Mouse (Mus musculus) hindbrain, postnatal 0 days (tissue): Measurements from ENCODE around the gene Ell2. TPM values are rescaled to one million over a fixed set of nuclear protein-coding genes. Genes with fewer than 3 reads are reported as not detected.
A peak's percentile ranks its signal among the peaks of the same experiment; 100 is the strongest.

Experiments
- ATAC-seq: fragments of 200-750 bp; cut with Nextera tagmentation; 2 replicates; pipeline ENCODE4 v1.8.0; 2017; ENCODE audit warnings: mild to moderate bottlenecking, moderate TSS enrichment, moderate library complexity
- DNase-seq: peaks from one replicate; pipeline ENCODE4 v3.0.0-alpha.2; 2015; ENCODE audit warnings: low spot score
- H3K27ac ChIP-seq: fragments of 300-500 bp; sonication (generic); 2 replicates; pipeline ENCODE4 v1.5.1; 2014; ENCODE audit warnings: mild to moderate bottlenecking
- H3K27me3 ChIP-seq: fragments of 300-500 bp; sonication (generic); 2 replicates; pipeline ENCODE4 v1.6.1; 2014; ENCODE audit warnings: low read length, mixed read lengths; ENCODE audit not compliant: insufficient read depth
- H3K36me3 ChIP-seq: fragments of 300-500 bp; sonication (generic); 2 replicates; pipeline ENCODE4 v1.6.1; 2014; ENCODE audit warnings: low read length, mixed read lengths; ENCODE audit not compliant: insufficient read depth
- H3K4me1 ChIP-seq: fragments of 300-500 bp; sonication (generic); 2 replicates; pipeline ENCODE4 v1.6.1; 2014; ENCODE audit warnings: antibody characterized with exemption, low read length, mixed read lengths; ENCODE audit not compliant: insufficient read depth
- H3K4me2 ChIP-seq: fragments of 300-500 bp; sonication (generic); 2 replicates; pipeline ENCODE4 v1.6.1; 2014; ENCODE audit warnings: low read depth, mild to moderate bottlenecking, low read length, moderate library complexity, mixed read lengths
- H3K4me3 ChIP-seq: fragments of 300-500 bp; sonication (generic); 2 replicates; pipeline ENCODE4 v1.5.1; 2014; ENCODE audit warnings: low read length
- H3K9ac ChIP-seq: fragments of 300-500 bp; sonication (generic); replicated peaks from 2 replicates; pipeline ENCODE4 v1.6.1; 2014; ENCODE audit warnings: mild to moderate bottlenecking, low read length, moderate library complexity, mixed read lengths
- H3K9me3 ChIP-seq: fragments of 300-500 bp; sonication (generic); 2 replicates; pipeline ENCODE4 v1.6.1; 2016; ENCODE audit warnings: low read length, mixed read lengths
- CTCF ChIP-seq: IDR thresholded peaks from 2 replicates; pipeline ENCODE4 v1.5.1; 2016; ENCODE audit warnings: antibody characterized with exemption, control low read depth, low read depth
- WGBS: fragments of 180-500 bp; shearing (Covaris S2); extraction: QIAGEN DNeasy Blood & Tissue Kit; methylation state at CpG from one replicate; pipeline ENCODE4 v1.1.7; 2014; 5-methylcytosine and 5-hydroxymethylcytosine counted together
- polyA plus RNA-seq: library from polyadenylated mRNA; unstranded; fragments of >200 nt; fragmentation: Nextera tagmentation; extraction: Ambion mirVana; gene quantifications from 2 replicates; pipeline ENCODE4 v1.2.1, GENCODE M21; 2015
- total RNA-seq: library from RNA; depleted of rRNA; stranded (reverse); fragments of >200 nt; gene quantifications from 2 replicates; pipeline ENCODE4 v1.2.3, GENCODE M21; 2014; rRNA removed

Gene Ell2
- total RNA-seq: 2.1 and 3.1 TPM in 2 replicates
- 2.6 and 2.7 TPM in 2 replicates for polyA plus RNA-seq

DNA sequence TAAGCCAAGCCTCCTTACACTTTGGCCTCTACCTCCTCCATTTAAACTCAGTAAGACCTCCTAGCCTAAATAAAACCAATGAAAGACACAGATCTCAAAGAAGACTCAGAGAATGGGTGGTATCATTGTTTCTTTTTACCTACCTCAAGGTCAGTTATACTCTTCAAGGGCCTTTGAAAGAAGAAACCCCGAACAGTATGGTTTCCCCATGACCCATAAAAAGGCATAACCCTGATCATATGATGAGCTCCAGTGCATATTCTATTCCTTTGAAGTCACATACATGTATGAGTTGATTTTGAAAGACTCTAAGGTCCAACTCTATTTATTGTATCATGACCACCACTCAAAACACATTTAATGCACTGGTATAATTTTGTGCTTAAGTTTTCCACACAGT lies at the start of gene Ell2:
TSS of gene Ell2 (plus strand) at position 301 of the 400 bp plus-strand sequence.
- no peaks in the 10 kb centered on the region for H3K27me3 ChIP-seq
- WGBS: 98% methylated on average over 1 of the region's 1 CpGs
- H3K9me3 ChIP-seq: no peaks in the 10 kb centered on the region
- ATAC-seq: no peak
- no peak for DNase-seq
- H3K4me1 ChIP-seq: peaks cover 3% of the 10 kb centered on the region; the same call in 1 of the 2 replicates
- peak within 1 kb of the TSS; percentile 48; the same call in 1 of the 2 replicates for H3K27ac ChIP-seq
- peak within 1 kb of the TSS; percentile 63 for H3K9ac ChIP-seq
- TF ChIP-seq CTCF: no peak
- H3K4me2 ChIP-seq: peak within 1 kb of the TSS; percentile 75
- peak within 1 kb of the TSS; percentile 65 for H3K4me3 ChIP-seq
- H3K36me3 ChIP-seq: no peaks in the 10 kb centered on the region

DNA sequence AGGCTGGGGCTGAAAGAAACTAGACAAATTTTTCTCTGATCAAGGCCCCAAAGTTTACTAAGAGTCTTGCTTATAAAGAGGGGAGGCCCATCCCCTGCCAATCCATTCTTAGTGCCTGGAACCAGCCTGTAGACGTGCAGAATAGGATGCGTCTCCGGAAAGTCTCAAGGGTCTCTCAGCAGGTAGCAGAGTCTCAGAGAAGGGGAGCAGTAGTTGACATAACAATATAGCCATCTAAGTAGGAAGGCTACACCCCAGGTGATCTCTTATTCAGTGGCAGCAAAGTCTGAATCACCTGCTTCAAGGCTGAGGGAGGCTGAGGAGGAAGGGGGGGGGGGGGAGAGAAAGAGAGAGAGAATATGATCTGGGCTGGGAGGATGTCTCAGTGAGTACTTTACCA lies 21.1 kb upstream of the Ell2 start:
- Histone ChIP-seq H3K36me3 (no peaks in the 10 kb centered on the region), H3K27me3 (no peaks in the 10 kb centered on the region), H3K4me2 (no peak overlapping the region), H3K9ac (no peak overlapping the region), H3K4me3 (no peak overlapping the region), H3K4me1 (no peaks in the 10 kb centered on the region), H3K9me3 (no peaks in the 10 kb centered on the region), H3K27ac (no peak overlapping the region)
- 24% methylated on average over 3 of the region's 3 CpGs for WGBS
- no peak for TF ChIP-seq CTCF
- ATAC-seq (no peak), DNase-seq (no peak)

DNA sequence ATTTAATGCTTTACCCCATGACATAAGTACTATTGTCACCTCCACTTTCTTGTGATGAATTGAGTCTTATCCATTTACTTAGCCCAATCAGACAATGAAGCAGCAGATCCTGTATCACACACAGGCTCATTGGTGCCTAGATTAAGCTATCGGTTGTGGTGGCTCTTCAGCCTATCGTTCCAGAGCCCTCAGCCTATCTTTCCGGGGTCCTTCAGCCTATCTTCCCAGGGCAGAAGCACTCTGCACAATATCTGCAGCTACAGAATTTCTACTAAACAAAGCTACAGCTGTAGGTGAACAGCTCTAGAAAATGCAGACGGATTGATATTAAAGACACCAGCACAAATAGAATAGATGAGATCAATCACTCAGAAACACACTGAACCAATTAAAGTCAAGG lies 19.6 kb upstream of the Ell2 start:
- no peak overlapping the region for H3K27ac ChIP-seq
- no peak overlapping the region for H3K4me3 ChIP-seq
- 85% methylated on average over 4 of the region's 4 CpGs for WGBS
- H3K9me3 ChIP-seq: no peaks in the 10 kb centered on the region
- no peak for DNase-seq
- H3K9ac ChIP-seq: no peak overlapping the region
- no peaks in the 10 kb centered on the region for H3K27me3 ChIP-seq
- no peaks in the 10 kb centered on the region for H3K4me1 ChIP-seq
- H3K36me3 ChIP-seq: no peaks in the 10 kb centered on the region
- no peak for TF ChIP-seq CTCF
- no peak for ATAC-seq
- no peak overlapping the region for H3K4me2 ChIP-seq

DNA sequence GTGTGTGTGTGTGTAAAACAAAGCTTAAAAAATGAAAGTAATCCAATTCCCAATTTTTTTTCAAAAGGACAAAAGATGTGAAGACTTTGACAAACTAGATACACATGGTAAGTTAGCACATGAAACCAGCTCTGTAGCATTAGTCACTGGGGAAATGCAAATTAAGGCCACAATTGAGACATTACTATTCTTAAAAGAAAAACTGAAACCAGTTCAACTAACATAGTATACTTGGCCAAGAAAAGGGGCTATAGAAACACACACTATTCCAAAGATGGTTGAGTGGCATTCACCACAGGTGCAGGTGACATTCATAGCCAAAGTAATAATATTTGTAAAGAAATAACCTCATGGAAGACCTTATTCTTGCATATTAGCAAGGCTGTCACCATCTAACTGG lies 14.9 kb upstream of the Ell2 start:
- H3K27me3 ChIP-seq: no peaks in the 10 kb centered on the region
- no peaks in the 10 kb centered on the region for H3K9me3 ChIP-seq
- no peak for ATAC-seq
- no peak for TF ChIP-seq CTCF
- H3K36me3 ChIP-seq: no peaks in the 10 kb centered on the region
- no peaks in the 10 kb centered on the region for H3K4me1 ChIP-seq
- no peak for DNase-seq
- no peak overlapping the region for H3K27ac ChIP-seq
- H3K4me3 ChIP-seq: no peak overlapping the region
- no peak overlapping the region for H3K4me2 ChIP-seq
- H3K9ac ChIP-seq: no peak overlapping the region

DNA sequence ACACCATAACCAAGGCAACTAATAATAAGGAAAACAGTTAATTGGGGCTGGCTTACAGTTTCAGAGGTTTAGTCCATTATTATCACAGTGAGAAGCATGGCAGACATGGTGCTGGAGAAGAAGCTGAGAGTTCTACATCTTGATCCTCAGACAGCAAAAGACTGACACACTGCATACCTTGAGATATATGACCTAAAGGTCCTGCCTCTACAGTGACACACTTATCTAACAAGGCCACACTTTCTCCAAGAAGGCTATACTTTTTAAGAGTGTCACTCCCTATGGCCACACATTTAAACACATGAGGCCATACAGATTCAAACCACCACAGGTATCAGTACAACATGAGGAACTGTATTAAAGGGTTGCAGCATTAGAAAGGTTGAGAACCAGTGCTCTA lies 13.5 kb upstream of the Ell2 start:
- no peak overlapping the region for H3K9ac ChIP-seq
- no peak overlapping the region for H3K4me3 ChIP-seq
- ATAC-seq (no peak), DNase-seq (no peak)
- H3K36me3 ChIP-seq: no peaks in the 10 kb centered on the region
- TF ChIP-seq CTCF: no peak
- no peaks in the 10 kb centered on the region for H3K4me1 ChIP-seq
- no peak overlapping the region for H3K4me2 ChIP-seq
- H3K27ac ChIP-seq: no peak overlapping the region
- no peaks in the 10 kb centered on the region for H3K27me3 ChIP-seq
- no peaks in the 10 kb centered on the region for H3K9me3 ChIP-seq

DNA sequence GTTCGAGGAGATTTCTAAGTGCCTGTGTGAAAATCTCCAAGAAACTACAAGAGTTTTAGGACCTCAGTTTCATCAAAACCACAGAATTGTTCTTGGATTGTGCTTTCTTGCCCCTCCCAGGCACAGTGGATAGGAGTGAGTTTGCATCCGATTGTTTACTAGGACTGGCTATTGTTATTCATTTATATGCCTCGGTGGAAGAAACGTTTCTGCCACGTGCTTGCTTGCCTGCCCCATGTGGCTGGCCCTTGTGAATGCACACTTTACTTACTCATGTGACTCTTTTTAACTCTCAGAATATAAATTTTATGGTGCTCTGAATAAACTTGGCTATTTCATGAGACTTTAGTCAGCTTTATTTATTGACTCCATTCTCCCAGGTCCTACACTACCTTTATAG lies 3.7 kb upstream of the Ell2 start:
- 36% methylated on average over 5 of the region's 5 CpGs for WGBS
- no peak overlapping the region for H3K4me2 ChIP-seq
- H3K36me3 ChIP-seq: no peaks in the 10 kb centered on the region
- no peak overlapping the region for H3K27ac ChIP-seq
- DNase-seq (no peak), ATAC-seq (no peak)
- no peak for TF ChIP-seq CTCF
- H3K9ac ChIP-seq: no peak overlapping the region
- no peaks in the 10 kb centered on the region for H3K27me3 ChIP-seq
- H3K4me3 ChIP-seq: no peak overlapping the region
- H3K9me3 ChIP-seq: no peaks in the 10 kb centered on the region
- no peaks in the 10 kb centered on the region for H3K4me1 ChIP-seq

DNA sequence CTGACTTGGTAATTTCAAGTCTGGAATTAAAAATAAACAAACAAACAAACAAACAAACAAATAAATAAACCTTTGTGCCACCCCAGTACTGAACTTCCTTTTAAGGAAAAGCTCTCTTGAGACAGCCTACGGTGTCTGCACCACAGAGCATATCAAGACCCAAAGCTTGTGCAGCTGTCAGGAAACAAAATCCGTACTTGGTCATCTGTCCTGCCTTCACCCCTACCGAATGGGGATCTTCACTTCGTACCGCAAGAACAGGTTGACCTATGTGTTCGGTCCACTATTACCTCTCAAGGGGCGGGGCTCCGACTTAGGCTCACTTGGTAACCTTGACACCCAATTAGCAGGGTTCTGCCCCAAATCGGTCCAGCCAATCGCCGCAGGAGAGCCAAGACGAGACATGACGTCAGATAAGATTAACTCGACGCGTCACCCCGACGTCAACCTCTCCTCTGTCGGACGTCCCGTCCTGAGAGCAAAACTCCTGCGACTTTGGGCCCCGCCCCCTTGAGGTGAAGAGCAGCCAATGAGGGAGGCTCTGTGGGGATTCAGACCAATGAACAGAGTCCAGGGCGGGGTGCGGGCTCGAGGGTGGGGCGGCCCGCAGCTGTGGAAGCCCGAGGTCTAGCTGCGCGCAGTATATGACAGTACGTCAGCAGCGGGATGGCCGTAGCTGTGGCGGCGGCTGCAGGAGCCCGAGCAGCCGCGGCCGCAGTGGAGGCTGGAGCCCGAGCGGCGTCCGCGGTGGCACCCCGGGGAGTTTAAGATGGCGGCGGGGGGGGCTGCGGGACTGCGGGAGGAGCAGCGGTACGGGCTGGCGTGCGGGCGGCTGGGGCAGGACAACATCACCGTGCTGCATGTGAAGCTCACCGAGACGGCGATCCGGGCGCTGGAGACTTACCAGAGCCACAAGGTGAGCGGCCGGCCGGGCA lies 592 bp downstream of the Ell2 start:
- H3K27ac ChIP-seq: peak overlapping the region; percentile 48; the same call in 1 of the 2 replicates
- ATAC-seq: peak; percentile 99
- 8% methylated on average over 60 of the region's 64 CpGs for WGBS

More for the DNA sequence above, 592 bp downstream of the Ell2 start:
- peak; percentile 90 for DNase-seq
- H3K9ac ChIP-seq: peak overlapping the region; percentile 63
- no peaks in the 10 kb centered on the region for H3K27me3 ChIP-seq
- H3K4me2 ChIP-seq: peak overlapping the region; percentile 75
- no peaks in the 10 kb centered on the region for H3K9me3 ChIP-seq
- no peaks in the 10 kb centered on the region for H3K36me3 ChIP-seq
- H3K4me1 ChIP-seq: peaks cover 3% of the 10 kb centered on the region; the same call in 1 of the 2 replicates
- peak; percentile 12 for TF ChIP-seq CTCF
- H3K4me3 ChIP-seq: peak overlapping the region; percentile 65
